Mouse (Mus musculus) kidney, postnatal 10 days (tissue): ENCODE measurements at regions not wholly inside any gene's neighbourhood (a gene's known extent, or its start where the extent isn't known, plus 50 kb on each side); places are given as distances from the start of the nearest gene placed in this dataset.

Experiments used
- DNase-seq: peaks from one replicate; pipeline ENCODE4 v3.0.0; 2021; ENCODE audit warnings: mixed read lengths

DNA sequence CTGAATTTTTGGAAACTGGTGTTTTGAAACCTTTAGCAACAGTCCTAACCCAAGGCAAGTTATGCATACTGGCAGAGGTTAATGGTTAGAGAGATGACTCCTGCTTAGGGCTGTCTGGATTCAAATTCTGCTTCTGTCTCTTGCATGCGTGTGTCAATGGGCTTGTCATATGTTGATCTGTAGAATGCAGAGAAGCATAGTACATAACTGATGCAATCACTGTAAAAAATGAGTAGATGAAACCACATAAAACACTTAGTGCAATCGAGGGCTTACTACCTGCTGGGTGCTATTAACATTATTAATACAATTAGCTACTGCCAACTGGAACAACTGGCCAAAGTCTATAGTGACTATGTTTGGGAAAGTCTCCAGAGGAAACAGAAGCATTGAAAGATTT lies 163.3 kb downstream of the Fzd1 start:
- no peak for DNase-seq

DNA sequence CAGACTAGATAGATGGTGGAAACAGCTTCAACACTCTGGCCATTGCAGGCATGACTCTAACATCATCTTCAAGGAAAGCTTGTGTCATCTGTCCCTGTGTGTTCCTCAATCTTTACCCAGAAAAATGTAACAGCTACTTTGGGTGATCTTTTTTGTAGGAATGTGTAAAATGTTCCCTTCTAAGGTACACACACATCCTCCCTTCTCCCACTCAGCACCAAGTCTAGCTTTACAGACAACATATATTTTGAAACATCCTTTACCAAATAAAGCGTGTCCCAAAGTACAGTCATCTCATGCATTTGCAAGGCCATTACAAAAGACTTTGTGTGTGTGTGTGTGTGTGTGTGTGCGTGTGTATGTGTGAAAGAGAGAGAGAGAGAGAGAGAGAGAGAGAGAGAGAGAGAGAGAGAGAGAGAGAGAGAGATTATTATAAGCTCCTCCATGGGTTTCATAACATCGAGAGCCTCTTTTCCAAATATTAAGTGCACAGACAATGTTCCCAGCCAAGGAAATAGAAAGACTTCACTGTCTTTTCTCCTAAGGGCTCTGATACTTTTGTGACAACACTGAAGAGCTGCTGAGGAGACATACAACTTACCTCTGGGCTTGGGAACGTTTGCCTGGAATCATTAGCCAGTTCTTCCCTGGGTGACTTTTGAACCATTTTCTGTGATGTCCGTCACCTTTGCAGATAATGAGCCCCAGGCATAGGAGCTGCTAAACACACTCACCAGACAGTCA lies 164.0 kb downstream of the Fzd1 start:
- DNase-seq: no peak

DNA sequence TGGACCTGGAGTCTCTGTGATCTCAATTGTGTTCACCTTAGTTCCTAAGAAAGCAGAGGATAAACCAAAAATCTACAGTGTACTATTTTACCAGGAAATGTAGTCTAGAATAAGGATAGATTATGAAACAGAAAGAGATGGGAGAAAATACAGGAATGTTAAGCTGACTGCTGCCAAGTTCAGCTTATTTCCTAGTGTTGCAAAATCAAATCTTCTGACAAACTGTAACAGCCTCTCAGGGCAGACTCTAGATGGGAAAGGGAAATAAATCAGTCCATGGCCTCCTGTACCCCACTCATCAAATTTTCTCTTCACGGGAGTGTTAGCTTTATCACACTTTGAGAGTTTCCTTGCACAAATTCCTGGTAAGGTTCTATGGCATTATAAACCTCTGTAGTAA lies 166.1 kb downstream of the Fzd1 start:
- no peak for DNase-seq

DNA sequence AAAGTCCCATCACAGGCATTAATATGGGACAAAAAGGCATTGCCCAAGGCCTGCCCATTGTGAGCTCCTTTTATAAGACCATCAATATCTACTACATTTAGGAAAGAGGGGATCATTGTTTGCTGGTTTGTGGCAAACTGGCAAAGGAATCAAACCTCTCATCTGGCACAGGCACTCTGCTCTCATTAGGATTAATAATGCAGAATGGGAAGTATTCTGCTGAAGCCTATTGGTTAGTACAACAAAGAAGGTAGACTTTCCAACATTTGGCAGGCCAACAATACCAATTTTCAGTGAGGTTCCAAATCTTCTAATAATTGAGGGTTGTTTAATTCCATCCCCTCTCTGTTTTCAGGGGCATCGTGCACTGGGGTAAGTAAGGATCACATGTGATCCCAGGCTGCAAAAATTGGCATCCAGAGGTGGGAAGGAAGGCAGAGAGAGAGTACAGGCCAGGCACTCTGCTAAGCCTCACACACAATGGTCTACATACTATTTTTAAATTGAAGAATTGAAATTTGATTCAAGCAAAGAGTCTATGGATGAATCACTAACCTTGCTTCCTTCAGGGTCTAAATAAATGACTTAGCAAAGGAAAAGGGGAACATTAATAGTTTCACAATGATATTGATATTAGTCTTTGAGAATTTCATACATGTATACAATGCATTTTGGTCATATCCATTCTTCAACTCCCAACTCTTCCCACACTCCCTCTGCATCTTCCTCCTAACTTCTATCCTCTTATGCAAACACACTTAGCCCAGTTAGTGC lies 174.9 kb downstream of the Fzd1 start:
- no peak for DNase-seq

GRCm38 (mm10) chr5:4580185-4580839 lies 177.5 kb downstream of the Fzd1 start:
- DNase-seq: no peak

DNA sequence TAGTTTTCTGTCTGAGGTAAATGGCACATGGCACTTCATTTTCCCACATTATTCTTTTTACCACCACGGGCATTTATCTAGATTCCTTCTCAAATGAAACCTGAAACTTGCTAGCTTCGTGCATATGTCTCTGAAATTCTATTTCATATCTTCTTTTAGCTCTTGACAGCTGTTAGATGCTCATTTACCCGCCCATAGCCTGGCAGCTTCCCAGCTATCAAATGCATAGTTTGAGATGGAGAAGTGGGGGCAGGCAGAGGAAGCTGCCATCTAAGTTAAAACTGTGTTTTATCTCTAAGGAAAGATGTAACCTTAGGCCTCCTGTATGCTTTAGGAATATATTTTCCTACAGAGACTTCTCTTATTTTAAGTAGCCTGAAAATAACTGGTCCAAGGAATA lies 179.0 kb downstream of the Fzd1 start:
- no peak for DNase-seq

- DNase-seq: no peak
Measured at GRCm38 (mm10) chr5:4577179-4577578, 180.7 kb downstream of the Fzd1 start.

GRCm38 (mm10) chr5:4563862-4564261 lies 194.0 kb downstream of the Fzd1 start:
- DNase-seq: no peak

DNA sequence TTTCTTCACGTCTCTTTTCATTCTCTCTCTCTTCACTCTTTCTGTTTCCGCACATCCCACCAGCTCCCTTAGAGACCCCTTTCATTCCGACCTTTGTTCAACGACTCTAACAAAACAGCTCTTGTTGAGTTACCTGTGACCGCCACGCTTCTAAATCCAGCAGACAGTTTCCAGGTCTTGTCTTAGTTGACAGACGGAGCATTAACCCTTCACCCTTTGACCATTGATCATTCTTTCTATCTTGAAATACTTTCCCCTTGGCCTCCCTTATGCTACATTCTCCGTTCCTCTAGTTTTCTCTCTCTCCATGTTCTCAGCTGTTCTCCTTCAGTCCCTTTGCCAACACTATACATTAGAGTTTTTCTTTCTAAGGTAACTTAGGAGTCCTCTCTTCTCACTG lies 196.2 kb downstream of the Fzd1 start:
- DNase-seq: no peak

DNA sequence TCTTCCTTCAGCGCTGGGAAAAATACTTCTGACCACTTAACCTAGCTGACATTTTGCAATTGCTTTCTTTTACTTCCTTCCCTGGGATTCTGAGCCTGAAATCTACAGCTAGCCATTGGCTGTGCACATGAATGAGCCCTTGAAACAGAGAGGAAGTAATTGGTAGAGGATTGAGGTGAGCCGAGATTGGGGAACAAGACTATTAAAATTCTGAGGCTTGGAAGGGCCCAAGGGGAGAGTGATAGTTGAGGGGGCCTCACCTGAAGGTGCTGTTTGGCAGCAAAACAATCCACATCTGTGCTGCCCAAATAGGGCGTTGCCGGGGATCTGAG lies 196.7 kb downstream of the Fzd1 start:
- DNase-seq: no peak

GRCm38 (mm10) chr5:4560370-4561138 lies 197.3 kb downstream of the Fzd1 start:
- DNase-seq: no peak

DNA sequence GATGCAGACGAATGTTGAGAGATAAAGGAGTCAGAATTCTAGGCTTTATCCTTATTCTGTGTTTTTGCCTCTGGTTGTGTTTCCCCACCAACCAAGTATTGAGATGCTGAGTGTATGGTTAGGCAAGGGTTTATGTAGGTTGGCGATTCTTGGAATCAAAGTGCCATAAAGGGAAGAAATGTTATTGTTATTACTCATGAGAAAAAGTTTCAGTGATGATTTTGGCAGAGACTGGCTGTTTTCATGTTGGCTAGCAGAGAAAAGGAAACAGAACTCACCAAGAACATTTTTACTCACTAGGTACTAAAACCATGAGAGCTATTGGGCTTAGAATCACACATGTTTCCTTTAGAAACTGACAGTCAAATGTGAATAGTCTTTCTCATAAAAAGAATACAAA lies 202.9 kb downstream of the Fzd1 start:
- DNase-seq: no peak

DNA sequence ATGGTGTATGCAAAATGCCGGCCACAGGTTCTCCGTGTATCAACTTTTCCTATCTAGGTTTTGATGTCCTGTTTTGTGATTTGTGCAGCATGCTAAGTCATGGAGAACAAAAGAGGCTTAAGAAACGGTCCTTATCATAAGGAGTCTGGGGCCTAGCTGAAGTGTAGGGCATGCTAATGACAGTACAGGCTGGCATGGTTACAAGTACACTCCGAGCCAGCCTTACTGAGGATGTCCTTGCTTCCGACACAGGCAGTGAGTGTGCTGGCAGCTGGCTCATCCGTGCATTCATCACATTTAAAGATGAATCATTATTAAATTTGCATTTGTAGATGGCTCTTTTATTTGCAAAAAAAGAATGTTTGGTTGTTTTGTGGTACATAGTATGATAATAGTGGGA lies 219.3 kb downstream of the Fzd1 start:
- DNase-seq: no peak

DNA sequence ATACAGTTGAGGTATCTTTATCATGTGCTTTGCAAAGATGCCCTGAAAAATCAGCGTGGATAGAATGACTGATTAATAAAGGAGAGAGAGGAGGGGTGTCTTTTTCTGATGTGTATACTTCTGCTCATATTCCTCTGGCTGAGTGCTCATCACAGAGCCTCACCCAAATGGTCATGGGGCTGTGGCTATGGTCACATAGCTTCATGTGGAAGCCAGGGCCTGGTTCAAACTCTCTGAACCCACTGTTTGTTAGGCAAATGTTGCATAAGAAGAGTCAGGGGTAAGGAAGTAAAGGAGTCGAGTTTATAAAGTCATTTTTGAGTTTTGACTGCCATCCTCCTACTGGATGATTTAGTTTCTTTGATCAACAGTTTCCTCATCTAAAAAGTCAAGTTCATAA lies 221.0 kb downstream of the Fzd1 start:
- no peak for DNase-seq

- DNase-seq: no peak
Measured at GRCm38 (mm10) chr5:4535951-4536350, 221.9 kb downstream of the Fzd1 start.

DNA sequence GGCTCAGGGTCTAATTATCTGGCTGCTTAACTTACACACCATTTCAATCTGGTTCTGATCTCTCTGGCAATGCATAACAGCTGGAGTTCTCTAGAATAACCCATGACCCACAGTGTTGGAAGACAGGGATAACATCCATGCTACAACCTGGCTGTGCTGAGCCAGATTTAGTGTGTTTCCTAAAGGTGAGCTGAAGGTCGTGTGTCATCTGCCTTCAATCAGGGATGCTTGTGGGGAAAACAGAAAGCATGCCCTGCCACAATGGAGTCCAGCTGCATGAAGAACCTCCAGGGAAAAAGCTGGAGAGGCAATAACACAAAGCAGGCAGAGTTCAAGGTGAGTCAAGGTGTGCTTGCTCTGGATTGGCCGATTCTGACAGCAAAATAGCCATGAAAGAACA lies 223.3 kb downstream of the Fzd1 start:
- no peak for DNase-seq

GRCm38 (mm10) chr5:4530236-4531067 lies 227.4 kb downstream of the Fzd1 start:
- peak; percentile 61 for DNase-seq

DNA sequence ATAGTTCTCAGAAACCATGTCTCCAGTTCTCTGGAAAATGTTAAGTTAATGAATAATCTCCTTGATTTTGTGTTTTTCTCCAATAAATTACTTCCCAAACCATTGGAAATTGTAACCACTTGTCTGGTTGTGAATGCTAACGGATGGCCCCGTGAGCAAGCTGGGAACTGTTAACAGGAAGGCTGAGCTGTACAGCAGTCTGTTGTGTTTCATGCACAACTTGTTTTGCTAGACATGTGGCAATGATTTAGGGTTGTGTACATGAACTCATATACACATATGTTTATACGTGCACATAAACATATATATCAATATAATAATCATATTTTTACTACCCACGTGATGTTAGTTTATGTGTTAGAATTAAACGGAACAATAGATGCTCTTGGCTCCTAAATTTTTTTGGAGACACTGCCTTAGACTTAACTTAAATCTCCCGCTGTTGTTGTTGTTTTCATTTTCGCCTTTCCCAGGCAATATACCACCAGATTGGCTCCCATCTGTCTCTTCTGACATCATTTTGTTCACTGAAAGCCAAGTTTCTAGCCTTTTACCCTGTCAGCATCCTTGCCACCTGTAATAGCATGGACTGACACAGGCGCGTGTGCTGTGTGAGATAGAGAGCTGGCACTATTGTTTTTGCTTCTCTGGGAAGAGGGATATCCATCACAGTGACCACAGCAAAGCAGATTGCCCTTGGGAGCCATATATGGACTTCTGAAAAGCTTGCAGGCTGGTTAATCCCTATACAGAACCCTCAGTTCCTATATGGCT lies 231.6 kb downstream of the Fzd1 start:
- DNase-seq: no peak

GRCm38 (mm10) chr5:4500599-4500998 lies 257.2 kb downstream of the Fzd1 start:
- DNase-seq: no peak

DNA sequence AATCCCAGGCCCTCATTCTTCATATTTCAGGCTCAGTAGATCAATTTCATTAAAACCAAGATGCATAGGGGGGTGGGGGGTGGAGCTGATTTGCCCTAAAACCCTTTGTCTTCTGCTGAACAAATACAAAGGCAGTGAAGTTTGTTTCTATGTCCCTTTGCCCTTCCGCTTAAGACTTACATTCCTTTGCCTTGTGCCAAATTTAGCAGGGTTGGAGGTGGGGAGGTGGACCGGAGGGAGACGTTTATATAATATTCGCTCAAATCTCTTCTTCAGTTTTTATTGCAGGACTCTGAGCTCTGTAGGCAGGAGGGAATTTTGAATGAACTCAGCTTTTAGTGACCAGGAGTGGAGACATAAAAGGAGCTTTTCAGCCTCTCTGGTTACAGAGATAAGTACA lies 258.8 kb downstream of the Fzd1 start:
- no peak for DNase-seq

DNA sequence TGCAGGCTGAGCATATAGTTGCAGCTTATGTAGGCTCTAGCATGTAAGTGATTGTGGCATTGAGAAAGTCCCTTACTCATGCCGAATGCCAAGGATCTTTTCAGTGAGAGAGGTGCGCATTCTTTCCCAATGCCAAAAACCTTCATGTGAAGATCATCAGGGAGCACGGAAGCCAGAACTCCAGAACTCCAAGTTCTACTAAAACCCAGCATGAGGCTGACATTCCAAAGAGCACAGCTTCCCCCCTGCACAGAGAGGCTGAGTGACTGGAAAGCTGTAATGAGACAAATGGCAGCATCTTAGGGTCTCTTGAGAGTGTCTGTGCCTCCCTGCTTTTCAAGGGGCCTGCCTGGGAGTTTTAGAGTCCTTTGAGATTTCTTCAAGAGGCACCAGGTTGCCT lies 259.4 kb downstream of the Fzd1 start:
- DNase-seq: no peak

GRCm38 (mm10) chr5:4496907-4497200 lies 261.0 kb downstream of the Fzd1 start:
- DNase-seq: no peak
